8 mouse cellular contexts compared by ENCODE assay signal in genomic region chr11:63131693-63132040, GRCm38 (mm10). TPM values are rescaled to one million over a fixed set of nuclear protein-coding genes. Genes with fewer than 3 reads are reported as not detected.
DNase-seq lines count a peak whose midpoint lies in the region; ATAC-seq and TF ChIP-seq lines count a peak whose summit lies in the region.

No protein-coding gene starts in this region.

- TF ChIP-seq POLR2A in lung, adult 2 months (IDR thresholded peaks at IDR 0.05; ENCODE audit: borderline replicate concordance, extremely low read depth, low read depth, low read length): no peak
- no peak for TF ChIP-seq POLR2A in embryonic fibroblast, embryonic 13.5 days (IDR thresholded peaks at IDR 0.05; ENCODE audit: low read depth, low read length)
- no peak for TF ChIP-seq POLR2A in thymus, adult 2 months (IDR thresholded peaks at IDR 0.05; ENCODE audit: control insufficient read depth, extremely low read depth, insufficient read depth, low read length, poor library complexity)

- peak overlapping the region; percentile 45; the same call in 1 of the 2 replicates for H3K9ac ChIP-seq in intestine, postnatal 0 days (ENCODE audit: low read depth, low read length)
- H3K9ac ChIP-seq in neural tube, embryonic 14.5 days (replicated peaks; ENCODE audit: low read depth, low read length): peak overlapping the region; percentile 28; the same call in 1 of the 2 replicates

- H3K4me1 ChIP-seq in lung, adult 2 months (ENCODE audit: control insufficient read depth, insufficient read depth, low read length): peaks cover 14% of the 10 kb centered on the region
- H3K4me1 ChIP-seq in embryonic fibroblast, embryonic 13.5 days (ENCODE audit: control insufficient read depth, insufficient read depth, low read length): peaks cover 14% of the 10 kb centered on the region
- peaks cover 11% of the 10 kb centered on the region; the same call in 1 of the 2 replicates for H3K4me1 ChIP-seq in intestine, postnatal 0 days (replicated peaks; ENCODE audit: control insufficient read depth, insufficient read depth, low read length)
- peaks cover 15% of the 10 kb centered on the region; the same call in 1 of the 2 replicates for H3K4me1 ChIP-seq in neural tube, embryonic 14.5 days (ENCODE audit: control insufficient read depth, insufficient read depth, low read length)
- no peaks in the 10 kb centered on the region for H3K4me1 ChIP-seq in thymus, adult 2 months (replicated peaks; ENCODE audit: control insufficient read depth, insufficient read depth, low read length)

- H3K36me3 ChIP-seq in intestine, postnatal 0 days (ENCODE audit: control insufficient read depth, insufficient read depth): 0 out of 2 replicates have a peak, but pooled peaks cover 3% of the 10 kb centered on the region
- H3K36me3 ChIP-seq in neural tube, embryonic 14.5 days (ENCODE audit: control insufficient read depth, insufficient read depth, low read length): no peaks in the 10 kb centered on the region
- H3K36me3 ChIP-seq in thymus, adult 2 months (ENCODE audit: control insufficient read depth, insufficient read depth, low read length): no peaks in the 10 kb centered on the region

- 5% methylated on average over 11 of the region's 11 CpGs for WGBS in lung, adult 2 months
- WGBS in intestine, postnatal 0 days: 9% methylated on average over 11 of the region's 11 CpGs
- 6% methylated on average over 11 of the region's 11 CpGs for WGBS in neural tube, embryonic 14.5 days
- 11% methylated on average over 11 of the region's 11 CpGs for WGBS in thymus, adult 2 months

- H3K27me3 ChIP-seq in intestine, postnatal 0 days (replicated peaks; ENCODE audit: control insufficient read depth, insufficient read depth, low read length): peaks cover 45% of the 10 kb centered on the region
- H3K27me3 ChIP-seq in neural tube, embryonic 14.5 days (ENCODE audit: control insufficient read depth, insufficient read depth, low read length): peaks cover 37% of the 10 kb centered on the region
- peaks cover 6% of the 10 kb centered on the region; the same call in 1 of the 2 replicates for H3K27me3 ChIP-seq in thymus, adult 2 months (ENCODE audit: control insufficient read depth, insufficient read depth, low read length)

- TF ChIP-seq CTCF in lung, adult 2 months (IDR thresholded peaks at IDR 0.05; ENCODE audit: insufficient read depth, low read length): no peak
- no peak for TF ChIP-seq CTCF in embryonic fibroblast, embryonic 13.5 days (IDR thresholded peaks at IDR 0.05; ENCODE audit: borderline replicate concordance, insufficient read depth, low read length)
- TF ChIP-seq CTCF in intestine, postnatal 0 days (IDR thresholded peaks at IDR 0.05; ENCODE audit: low read depth): no peak
- TF ChIP-seq CTCF in thymus, adult 2 months (IDR thresholded peaks at IDR 0.05; ENCODE audit: borderline replicate concordance, control insufficient read depth, extremely low read depth, insufficient read depth, low read length, poor library complexity): no peak

- H3K4me2 ChIP-seq in intestine, postnatal 0 days (replicated peaks; ENCODE audit: low read depth): peak overlapping the region; percentile 75
- peak overlapping the region; percentile 96 for H3K4me2 ChIP-seq in neural tube, embryonic 14.5 days (ENCODE audit: low read depth, low read length)

- H3K4me3 ChIP-seq in lung, adult 2 months (replicated peaks; ENCODE audit: extremely low read depth, low read depth, low read length): peak overlapping the region; percentile 94
- H3K4me3 ChIP-seq in embryonic fibroblast, embryonic 13.5 days (ENCODE audit: insufficient read depth, low read length): peak overlapping the region; percentile 77
- peak overlapping the region; percentile 52 for H3K4me3 ChIP-seq in intestine, postnatal 0 days (ENCODE audit: low read depth, low read length)
- peak overlapping the region; percentile 48 for H3K4me3 ChIP-seq in neural tube, embryonic 14.5 days (ENCODE audit: low read depth, low read length)
- no peak overlapping the region for H3K4me3 ChIP-seq in thymus, adult 2 months (ENCODE audit: control insufficient read depth, insufficient read depth, low read length)

- H3K27ac ChIP-seq in embryonic fibroblast, embryonic 13.5 days (ENCODE audit: insufficient read depth, low read length): peak overlapping the region; percentile 60
- no peak overlapping the region for H3K27ac ChIP-seq in intestine, postnatal 0 days (ENCODE audit: low read depth, low read length)
- no peak overlapping the region for H3K27ac ChIP-seq in neural tube, embryonic 14.5 days (ENCODE audit: low read depth, low read length)
- H3K27ac ChIP-seq in thymus, adult 2 months (ENCODE audit: control insufficient read depth, insufficient read depth, low read length): no peak overlapping the region

- H3K9me3 ChIP-seq in intestine, postnatal 0 days (ENCODE audit: control insufficient read depth): no peaks in the 10 kb centered on the region
- H3K9me3 ChIP-seq in neural tube, embryonic 14.5 days (ENCODE audit: control insufficient read depth, low read length): no peaks in the 10 kb centered on the region

- no peak for ATAC-seq in intestine, postnatal 0 days
- no peak for ATAC-seq in neural tube, embryonic 14.5 days (ENCODE audit: low read depth)
- ATAC-seq in monocyte, adult 5-6 weeks (replicated peaks; ENCODE audit: insufficient number of reproducible peaks, low FRiP score, low TSS enrichment, poor library complexity, severe bottlenecking): no peak

- no peak for DNase-seq in lung, adult 2 months
- no peak for DNase-seq in lung, adult 18-20 months
- no peak for DNase-seq in thymus, adult 2 months
- DNase-seq in urinary bladder, adult 2 months (ENCODE audit: low spot score): no peak

RNA-seq across cellular contexts. Expression of gene Pmp22, which starts 2.9 kb away (rescaled TPM):
- 384 and 556 TPM in 2 replicates for polyA plus RNA-seq in lung, adult 2 months (2012; rRNA removed)
- polyA plus RNA-seq in embryonic fibroblast, embryonic 13.5 days (2011; ENCODE audit: insufficient read length, low read depth, missing spikeins): 124 and 179 TPM in 2 replicates
- 49.1 and 54.0 TPM in 2 replicates for polyA plus RNA-seq in intestine, postnatal 0 days (2015; fragmentation: Nextera tagmentation; extraction: Ambion mirVana)
- polyA plus RNA-seq in neural tube, embryonic 14.5 days (2014; fragmentation: Nextera tagmentation; extraction: Ambion mirVana): 12.5 and 44.6 TPM in 2 replicates
- not detected in 3 replicates for total RNA-seq in monocyte, adult 5-6 weeks (2017)
- 24.2 and 27.3 TPM in 2 replicates for polyA plus RNA-seq in thymus, adult 2 months (2012; rRNA removed)
- 57.0 and 116 TPM in 2 replicates for polyA plus RNA-seq in urinary bladder, adult 2 months (2012; rRNA removed)
